Mouse (Mus musculus) kidney, adult 2 months (tissue): Measurements from ENCODE around the gene Kifc3. TPM values are rescaled to one million over a fixed set of nuclear protein-coding genes. Genes with fewer than 3 reads are reported as not detected.
A peak's percentile ranks its signal among the peaks of the same experiment; 100 is the strongest.

Source experiments
- DNase-seq: peaks from one replicate; pipeline ENCODE4 v3.0.0; 2021
- H3K27ac ChIP-seq: fragments of 200-500 bp; 2 replicates; pipeline ENCODE4 v1.5.1; 2012; ENCODE audit warnings: low read depth, low read length, control low read depth, inconsistent platforms; ENCODE audit not compliant: insufficient read depth
- H3K27me3 ChIP-seq: fragments of 200-500 bp; replicated peaks from 2 replicates; pipeline ENCODE4 v1.6.1; 2012; ENCODE audit warnings: mild to moderate bottlenecking, moderate library complexity, low read length, inconsistent platforms; ENCODE audit not compliant: control insufficient read depth, insufficient read depth
- H3K36me3 ChIP-seq: fragments of 200-500 bp; 2 replicates; pipeline ENCODE4 v1.6.1; 2012; ENCODE audit warnings: mild to moderate bottlenecking, moderate library complexity, low read length, inconsistent platforms; ENCODE audit not compliant: control insufficient read depth, insufficient read depth
- H3K4me1 ChIP-seq: fragments of 200-500 bp; 2 replicates; pipeline ENCODE4 v1.6.1; 2011; ENCODE audit warnings: low read length; ENCODE audit not compliant: control insufficient read depth, insufficient read depth
- H3K4me3 ChIP-seq: fragments of 200-500 bp; 2 replicates; pipeline ENCODE4 v1.5.1; 2011; ENCODE audit warnings: mild to moderate bottlenecking, low read depth, low read length, control low read depth; ENCODE audit not compliant: insufficient read depth
- CTCF ChIP-seq: fragments of 200-500 bp; conservative IDR thresholded peaks from 2 replicates; pipeline ENCODE4 v1.5.1; 2011; ENCODE audit warnings: low read depth, mild to moderate bottlenecking, control low read depth, low read length, moderate library complexity, mixed read lengths; ENCODE audit not compliant: insufficient read depth, insufficient read length
- POLR2A ChIP-seq: fragments of 200-500 bp; IDR thresholded peaks from one replicate; pipeline ENCODE4 v1.6.1; 2011; ENCODE audit warnings: low read depth, low read length, control low read depth
- WGBS: fragments of 180-500 bp; shearing (Covaris S2); methylation state at CpG from one replicate; pipeline ENCODE4 v1.1.7; 2018; 5-methylcytosine and 5-hydroxymethylcytosine counted together
- polyA plus RNA-seq: library from polyadenylated mRNA; depleted of rRNA; stranded (reverse); fragments of >200 nt; gene quantifications from 2 replicates; pipeline ENCODE4 v1.2.3, GENCODE M21; 2012

Kifc3 gene
- polyA plus RNA-seq, 1 experiment: 92.3 TPM

DNA sequence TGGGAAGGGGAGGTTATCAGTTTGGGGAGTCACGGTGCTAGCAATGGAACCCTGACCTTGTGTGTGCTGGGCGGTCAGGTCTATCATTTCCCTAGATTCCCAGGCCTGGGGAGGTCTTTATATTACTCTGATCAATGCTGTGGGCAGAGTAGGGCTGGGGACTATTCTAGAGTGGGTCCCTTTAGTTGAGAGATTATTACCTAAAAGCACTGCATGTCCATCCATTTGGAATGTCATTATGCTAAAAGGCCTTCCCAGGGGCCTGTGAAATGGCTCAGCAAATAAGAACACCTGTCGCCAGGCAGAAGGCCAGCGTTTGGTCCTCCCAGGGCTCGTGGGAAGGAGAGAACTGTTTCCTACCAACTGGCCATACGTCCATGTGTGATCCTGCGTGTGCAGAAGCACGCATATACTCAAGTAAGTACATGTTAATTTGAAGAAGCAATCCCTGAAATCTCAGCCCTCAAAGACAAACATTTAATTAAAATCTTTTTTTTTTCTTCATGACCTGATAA is 499 bp downstream of the Kifc3 start:
- no peaks in the 10 kb centered on the region for H3K27me3 ChIP-seq
- H3K4me1 ChIP-seq: peaks cover 7% of the 10 kb centered on the region; the same call in 1 of the 2 replicates
- DNase-seq: peak; percentile 63
- TF ChIP-seq CTCF (no peak), POLR2A (no peak)
- H3K27ac ChIP-seq: peak overlapping the region; percentile 79
- peak overlapping the region; percentile 44 for H3K4me3 ChIP-seq
- WGBS: 48% methylated on average over 8 of the region's 8 CpGs
- H3K36me3 ChIP-seq: no peaks in the 10 kb centered on the region

GRCm38 (mm10) chr8:95201491-95201890 is 1.1 kb downstream of the Kifc3 start:
- peak overlapping the region; percentile 44 for H3K4me3 ChIP-seq
- TF ChIP-seq POLR2A (no peak), CTCF (no peak)
- no peaks in the 10 kb centered on the region for H3K36me3 ChIP-seq
- peak overlapping the region; percentile 79; the same call in 1 of the 2 replicates for H3K27ac ChIP-seq
- peaks cover 7% of the 10 kb centered on the region; the same call in 1 of the 2 replicates for H3K4me1 ChIP-seq
- H3K27me3 ChIP-seq: no peaks in the 10 kb centered on the region
- DNase-seq: no peak
- 50% methylated on average over 7 of the region's 7 CpGs for WGBS

- TF ChIP-seq POLR2A (no peak), CTCF (0 out of 2 replicates have a peak, but pooled peaks have one; percentile 5)
- DNase-seq: peak; percentile 52
- no peaks in the 10 kb centered on the region for H3K36me3 ChIP-seq
- WGBS: 51% methylated on average over 9 of the region's 9 CpGs
- H3K27ac ChIP-seq: no peak overlapping the region
- H3K27me3 ChIP-seq: no peaks in the 10 kb centered on the region
- H3K4me3 ChIP-seq: no peak overlapping the region
- peaks cover 7% of the 10 kb centered on the region; the same call in 1 of the 2 replicates for H3K4me1 ChIP-seq
Measured at GRCm38 (mm10) chr8:95200001-95200405, 2.6 kb downstream of the Kifc3 start.

DNA sequence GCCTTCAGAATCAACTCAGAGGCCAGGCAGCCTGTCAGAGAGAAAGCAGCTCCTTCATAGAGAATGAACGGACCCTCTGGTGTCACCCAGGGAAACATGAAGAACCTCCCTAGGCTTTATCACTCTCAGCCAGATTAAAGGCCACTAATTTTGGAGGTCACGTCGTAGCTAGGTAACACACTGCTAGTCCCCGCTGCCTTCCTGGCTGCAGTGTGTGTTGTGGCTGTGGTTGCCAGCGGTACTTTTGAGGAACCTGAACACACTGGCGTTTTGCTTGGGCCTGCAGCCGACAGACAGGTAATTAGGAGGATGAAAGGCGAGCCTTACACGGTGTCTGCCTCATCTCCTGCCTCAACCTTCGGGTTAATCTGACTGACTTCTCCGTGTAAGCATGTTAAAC is 6.9 kb downstream of the Kifc3 start:
- no peaks in the 10 kb centered on the region for H3K36me3 ChIP-seq
- no peak overlapping the region for H3K27ac ChIP-seq
- TF ChIP-seq POLR2A (no peak), CTCF (no peak)
- H3K27me3 ChIP-seq: no peaks in the 10 kb centered on the region
- no peak for DNase-seq
- H3K4me3 ChIP-seq: no peak overlapping the region
- WGBS: 65% methylated on average over 11 of the region's 11 CpGs
- H3K4me1 ChIP-seq: peaks cover 7% of the 10 kb centered on the region; the same call in 1 of the 2 replicates

GRCm38 (mm10) chr8:95191497-95192175 is 11.0 kb downstream of the Kifc3 start:
- no peak overlapping the region for H3K27ac ChIP-seq

DNA sequence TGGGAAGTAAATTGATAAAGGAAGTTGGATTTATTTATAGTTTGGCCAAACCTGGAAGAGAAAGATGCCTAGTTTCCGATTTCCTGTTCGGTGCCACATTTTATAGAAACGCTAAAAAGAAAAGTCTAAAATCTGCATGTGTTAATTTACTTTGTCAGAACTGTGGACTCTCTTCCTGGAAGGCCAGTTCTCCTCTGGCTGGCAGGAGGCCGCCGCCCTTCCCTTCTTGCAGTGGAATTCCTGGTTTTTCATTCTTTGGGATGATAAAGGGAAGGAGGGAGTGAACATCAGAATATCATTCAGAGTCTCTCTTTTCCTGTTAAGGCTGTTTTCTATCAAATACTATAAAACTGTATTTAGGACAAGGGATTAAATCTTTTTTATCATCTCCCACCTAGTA is 15.0 kb downstream of the Kifc3 start:
- Histone ChIP-seq H3K27ac (no peak overlapping the region), H3K27me3 (no peaks in the 10 kb centered on the region), H3K4me1 (0 out of 2 replicates have a peak, but pooled peaks cover 4% of the 10 kb centered on the region), H3K4me3 (no peak overlapping the region), H3K36me3 (no peaks in the 10 kb centered on the region)
- DNase-seq: no peak
- no peak for TF ChIP-seq POLR2A
- TF ChIP-seq CTCF: no peak
- 67% methylated on average over 5 of the region's 5 CpGs for WGBS

More at GRCm38 (mm10) chr8:95191497-95192175, 11.0 kb downstream of the Kifc3 start:
- TF ChIP-seq POLR2A (no peak), CTCF (0 out of 2 replicates have a peak, but pooled peaks have one; percentile 5)
- H3K4me3 ChIP-seq: no peak overlapping the region
- peak; percentile 40 for DNase-seq
- no peaks in the 10 kb centered on the region for H3K27me3 ChIP-seq
- H3K4me1 ChIP-seq: 0 out of 2 replicates have a peak, but pooled peaks cover 4% of the 10 kb centered on the region
- no peaks in the 10 kb centered on the region for H3K36me3 ChIP-seq
- WGBS: 74% methylated on average over 9 of the region's 9 CpGs

DNA sequence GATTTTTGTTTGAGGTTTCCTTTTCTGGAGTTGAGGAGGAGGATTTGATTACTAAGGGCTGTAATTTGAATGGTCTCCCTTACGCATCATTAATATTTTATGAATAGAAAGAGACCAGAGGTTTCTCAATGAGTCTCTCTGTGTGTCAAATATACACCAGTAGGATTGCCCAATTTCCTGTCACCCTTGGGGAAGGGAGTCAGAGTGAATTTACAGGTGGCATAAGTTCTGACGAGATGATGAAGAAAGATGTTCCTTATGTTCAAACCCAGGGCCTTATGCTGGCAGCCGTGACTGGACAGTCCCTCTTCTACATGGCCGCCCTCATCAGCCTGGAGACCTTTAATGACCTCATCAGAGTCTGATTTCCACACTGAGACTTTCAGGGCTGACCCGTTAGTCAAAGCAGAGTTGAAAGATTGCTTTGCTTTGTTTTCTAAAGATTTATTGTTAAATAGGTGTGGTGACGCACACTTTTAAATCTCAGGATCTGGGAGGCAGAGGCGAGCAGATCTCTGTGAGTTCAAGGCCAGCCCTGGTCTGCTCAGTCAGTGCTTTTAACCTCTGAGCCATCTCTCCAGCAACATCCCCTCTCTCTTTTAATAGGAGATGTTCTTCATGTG is 16.6 kb downstream of the Kifc3 start:
- WGBS: 80% methylated on average over 7 of the region's 7 CpGs
- no peak for TF ChIP-seq POLR2A
- TF ChIP-seq CTCF: no peak
- no peak overlapping the region for H3K4me3 ChIP-seq
- H3K36me3 ChIP-seq: no peaks in the 10 kb centered on the region
- DNase-seq: no peak
- no peaks in the 10 kb centered on the region for H3K27me3 ChIP-seq
- H3K27ac ChIP-seq: no peak overlapping the region
- no peaks in the 10 kb centered on the region for H3K4me1 ChIP-seq
